Mouse (Mus musculus) macrophage (primary cell): ENCODE data around the gene Cdk13. TPM values are rescaled to one million over a fixed set of nuclear protein-coding genes. Genes with fewer than 3 reads are reported as not detected.

ENCODE experiments used
- H3K27ac ChIP-seq: fragments of 350-480 bp; formaldehyde crosslinking; 2 replicates; pipeline ENCODE4 v1.9.0; 2021
- H3K36me3 ChIP-seq: fragments of 350-480 bp; formaldehyde crosslinking; 2 replicates; pipeline ENCODE4 v1.9.0; 2021; ENCODE audit errors: inconsistent target
- H3K4me3 ChIP-seq: fragments of 350-480 bp; formaldehyde crosslinking; 2 replicates; pipeline ENCODE4 v1.9.0; 2021; ENCODE audit errors: inconsistent target
- H3K79me2 ChIP-seq: fragments of 350-480 bp; formaldehyde crosslinking; 2 replicates; pipeline ENCODE4 v1.9.0; 2021; ENCODE audit errors: inconsistent target
- WGBS: methylation state at CpG from one replicate; pipeline ENCODE4 v1.1.7; 2026; ENCODE audit warnings: inconsistent platforms; ENCODE audit not compliant: missing documents; 5-methylcytosine and 5-hydroxymethylcytosine counted together
- polyA plus RNA-seq: library from polyadenylated mRNA; stranded (reverse); fragments of 250-400 nt; gene quantifications from 3 replicates; pipeline ENCODE4 v1.2.4, GENCODE M21; 2018; ENCODE audit warnings: inconsistent platforms

Gene Cdk13
- polyA plus RNA-seq, 1 experiment from 2014 or later = 34.6 TPM

DNA sequence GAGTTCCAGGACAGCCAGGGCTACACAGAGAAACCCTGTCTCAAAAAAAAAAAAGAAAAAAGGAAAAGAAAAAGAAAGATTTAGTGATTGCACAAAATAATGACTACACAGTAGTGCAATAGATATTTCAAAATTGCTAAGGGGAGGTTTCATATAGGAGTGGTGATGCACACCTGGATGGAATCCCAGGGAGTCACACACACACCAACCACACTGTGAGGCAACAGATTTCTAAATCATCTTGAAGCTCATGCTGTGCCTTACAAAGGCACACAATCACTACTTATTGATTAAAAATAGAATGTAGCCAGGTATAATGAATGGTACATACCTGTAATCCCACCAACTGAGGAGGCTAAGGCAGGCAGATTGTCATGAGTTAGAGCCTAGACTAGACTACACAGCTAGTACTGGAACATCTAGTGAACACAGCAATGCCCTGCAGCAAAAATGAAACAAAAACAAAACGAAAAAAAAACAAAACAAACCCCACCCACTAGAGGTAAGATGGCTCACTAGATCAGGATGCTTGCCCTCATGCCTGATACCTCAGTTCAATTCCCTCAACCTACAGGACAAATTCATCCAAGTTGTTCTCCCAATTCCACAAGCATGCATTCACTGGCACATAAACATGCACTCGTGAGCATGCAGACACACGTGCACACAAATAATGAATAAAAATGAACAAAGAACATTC is 9.0 kb downstream of the Cdk13 start:
- H3K79me2 ChIP-seq = peaks cover 100% of the 10 kb centered on the region
- H3K4me3 ChIP-seq = no peak overlapping the region
- no peaks in the 10 kb centered on the region for H3K36me3 ChIP-seq
- H3K27ac ChIP-seq = no peak overlapping the region
- 80% methylated on average over 3 of the region's 3 CpGs for WGBS

DNA sequence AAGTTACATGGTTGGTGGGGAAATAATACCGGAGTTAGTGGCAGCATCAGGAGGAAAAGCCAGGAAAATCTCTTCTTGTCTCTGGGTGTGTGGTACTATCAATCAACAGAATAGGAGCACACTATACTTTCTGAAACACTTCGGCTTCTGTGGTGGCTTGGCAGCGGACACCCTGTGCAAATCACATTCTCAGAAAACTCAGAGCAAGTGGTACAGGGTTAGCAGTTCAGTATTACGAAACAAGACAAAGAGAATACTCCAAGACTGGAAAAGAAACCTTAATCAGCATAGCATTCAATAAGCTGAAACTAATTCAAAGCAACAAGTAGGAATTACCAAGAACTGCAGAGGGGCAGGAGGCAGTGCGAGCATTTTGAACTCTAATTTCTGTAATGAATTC is 21.3 kb downstream of the Cdk13 start:
- Histone ChIP-seq H3K79me2 (peaks cover 100% of the 10 kb centered on the region), H3K36me3 (no peaks in the 10 kb centered on the region)
- WGBS = 99% methylated on average over 5 of the region's 5 CpGs

DNA sequence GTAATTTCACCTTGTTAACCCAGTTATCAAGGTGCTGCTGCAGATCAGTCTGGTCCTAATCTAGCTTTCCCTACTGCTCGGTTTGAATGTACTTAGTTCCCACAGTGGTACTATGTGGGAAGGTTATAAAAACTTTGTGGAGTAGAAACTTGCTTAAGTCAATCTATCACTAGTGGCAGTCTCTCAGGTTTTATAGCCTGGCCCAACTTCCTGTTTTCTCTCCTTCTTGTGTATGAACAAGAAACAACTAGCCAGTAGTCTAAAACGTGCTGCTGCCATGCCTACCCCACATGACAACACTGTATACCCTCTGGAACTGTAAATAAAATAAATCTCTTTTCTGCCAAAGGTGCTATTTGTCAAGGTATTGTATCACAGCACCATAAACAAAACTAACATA is 25.0 kb downstream of the Cdk13 start:
- H3K27ac ChIP-seq = no peak overlapping the region
- no peaks in the 10 kb centered on the region for H3K36me3 ChIP-seq
- H3K4me3 ChIP-seq = no peak overlapping the region
- WGBS = 34% methylated on average over 2 of the region's 2 CpGs
- H3K79me2 ChIP-seq = peaks cover 100% of the 10 kb centered on the region

More for the DNA sequence above, 21.3 kb downstream of the Cdk13 start:
- Histone ChIP-seq H3K4me3 (no peak overlapping the region), H3K27ac (no peak overlapping the region)

DNA sequence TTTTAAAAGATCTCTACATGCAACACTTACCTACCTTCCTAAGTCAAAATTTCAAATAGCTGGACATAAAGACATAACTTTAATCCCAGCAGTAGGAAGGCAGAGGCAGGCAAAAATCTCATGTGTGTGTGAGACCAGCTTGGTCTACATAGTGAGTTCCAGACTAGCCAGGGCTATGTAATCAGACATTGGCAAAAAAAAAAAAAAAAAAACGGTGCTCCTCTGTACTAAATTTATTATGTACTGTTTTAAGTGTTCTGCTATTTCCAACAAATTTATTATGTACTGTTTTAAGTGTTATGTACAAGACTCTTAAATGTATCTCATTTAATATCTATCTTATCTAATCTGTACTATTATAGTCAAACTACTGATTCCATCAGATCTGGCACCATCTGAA is 28.6 kb downstream of the Cdk13 start:
- H3K27ac ChIP-seq = no peak overlapping the region
- peaks cover 100% of the 10 kb centered on the region for H3K79me2 ChIP-seq
- H3K4me3 ChIP-seq = no peak overlapping the region
- peaks cover 6% of the 10 kb centered on the region; the same call in 1 of the 2 replicates for H3K36me3 ChIP-seq
- no CpG with 5 or more reads among the region's 1 CpGs for whole genome bisulfite sequencing

DNA sequence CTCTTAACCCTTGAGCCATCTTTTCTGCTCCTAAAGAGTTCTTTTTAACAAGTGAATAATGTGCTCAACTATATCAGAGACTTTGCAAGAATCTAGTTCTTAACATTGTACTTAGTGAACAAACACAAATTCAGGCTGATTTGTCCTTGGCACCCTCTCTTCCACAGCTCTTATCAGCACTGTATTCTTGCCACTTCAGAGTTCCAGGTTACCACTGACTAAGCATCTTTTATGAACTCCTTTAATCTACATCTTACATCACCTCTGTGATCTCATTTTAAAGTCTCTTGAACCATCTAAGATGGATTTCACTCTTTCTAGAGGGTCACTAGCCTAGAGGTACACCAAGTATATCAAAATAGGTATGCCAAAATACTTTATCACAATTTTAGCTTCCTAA is 29.5 kb downstream of the Cdk13 start:
- H3K36me3 ChIP-seq = peaks cover 6% of the 10 kb centered on the region; the same call in 1 of the 2 replicates
- H3K79me2 ChIP-seq = peaks cover 100% of the 10 kb centered on the region
- no peak overlapping the region for H3K4me3 ChIP-seq
- no peak overlapping the region for H3K27ac ChIP-seq

DNA sequence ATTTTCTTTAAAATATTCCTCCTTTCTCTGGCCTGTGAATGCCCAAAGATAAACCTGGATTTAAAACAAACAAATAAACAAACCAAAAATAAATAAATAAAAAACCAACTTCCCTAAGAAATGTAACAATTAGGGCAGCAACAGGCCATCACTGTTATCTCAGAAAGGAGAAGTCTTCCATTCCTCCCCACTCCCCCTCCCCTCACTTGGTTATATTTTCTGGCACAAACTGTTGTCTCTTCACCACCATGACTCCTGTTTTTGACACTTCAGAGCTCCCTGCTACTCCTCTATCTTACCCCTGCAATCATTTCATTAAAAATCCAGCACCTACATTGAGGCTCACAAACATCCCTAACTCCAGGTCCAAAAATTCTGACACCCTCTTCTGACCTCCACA is 31.8 kb downstream of the Cdk13 start:
- Histone ChIP-seq H3K36me3 (peaks cover 6% of the 10 kb centered on the region; the same call in 1 of the 2 replicates), H3K27ac (no peak overlapping the region), H3K79me2 (peaks cover 100% of the 10 kb centered on the region), H3K4me3 (no peak overlapping the region)

DNA sequence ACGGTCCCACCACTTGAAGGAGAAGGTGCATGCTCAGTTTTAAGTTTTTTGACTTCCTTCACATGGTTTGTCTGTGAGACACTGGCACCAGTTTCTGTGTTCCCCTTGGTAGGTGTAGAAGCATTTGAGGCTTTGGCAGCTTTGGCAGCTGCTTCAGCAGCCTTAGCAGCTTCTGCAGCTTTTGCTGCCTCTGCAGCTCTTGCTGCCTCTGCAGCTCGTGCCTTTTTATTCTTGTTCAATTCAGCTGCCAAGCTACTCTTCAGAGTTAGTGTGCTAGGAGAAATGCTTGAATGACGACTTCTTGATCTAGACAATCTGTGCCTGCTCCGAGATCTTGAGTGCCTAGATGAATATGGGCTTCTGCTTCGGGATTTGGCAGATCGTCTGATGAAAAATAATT is 32.3 kb downstream of the Cdk13 start:
- Histone ChIP-seq H3K36me3 (peaks cover 6% of the 10 kb centered on the region; the same call in 1 of the 2 replicates), H3K27ac (no peak overlapping the region), H3K79me2 (peaks cover 100% of the 10 kb centered on the region), H3K4me3 (no peak overlapping the region)
- WGBS = 90% methylated on average over 6 of the region's 6 CpGs

DNA sequence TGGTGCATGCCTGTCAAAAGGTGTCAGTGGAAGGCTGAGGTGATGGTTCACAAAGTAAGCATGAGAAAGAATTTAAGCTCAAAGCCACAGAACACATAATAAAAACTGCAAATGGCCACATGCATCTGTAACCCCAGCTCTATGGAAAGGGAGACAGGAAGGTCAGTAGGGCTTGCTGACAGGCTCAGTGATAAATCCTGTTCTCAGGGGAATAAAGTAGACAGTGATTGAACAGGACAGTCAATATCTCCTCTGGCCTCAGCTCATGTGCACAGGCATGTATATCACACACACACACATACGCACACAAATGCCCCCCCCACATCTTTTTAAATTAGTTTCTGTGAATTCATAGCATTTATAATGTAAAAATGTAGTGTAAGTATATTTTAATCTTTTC is 42.5 kb downstream of the Cdk13 start:
- H3K79me2 ChIP-seq = peaks cover 34% of the 10 kb centered on the region

DNA sequence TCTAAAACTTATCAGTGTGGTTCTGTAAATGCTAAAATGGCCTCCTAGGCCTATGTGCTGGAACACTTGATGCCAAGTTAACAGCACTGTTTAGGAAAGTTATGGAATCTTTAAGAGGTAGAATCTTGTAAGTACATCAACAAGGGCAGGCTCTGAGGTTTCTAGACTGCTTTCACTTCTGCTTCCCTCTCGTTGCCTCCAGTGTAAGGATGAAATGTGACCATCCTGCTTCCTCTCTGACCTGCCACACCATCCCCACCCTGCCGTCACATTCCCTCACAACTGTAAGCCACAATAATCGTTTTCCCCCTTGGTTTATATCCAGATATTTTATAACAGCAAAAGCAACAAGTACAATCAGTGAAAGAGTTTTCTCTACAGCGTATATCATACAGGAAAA is 49.9 kb downstream of the Cdk13 start:
- Histone ChIP-seq H3K4me3 (no peak overlapping the region), H3K36me3 (peaks cover 9% of the 10 kb centered on the region; the same call in 1 of the 2 replicates), H3K79me2 (peaks cover 5% of the 10 kb centered on the region; the same call in 1 of the 2 replicates), H3K27ac (no peak overlapping the region)
- WGBS = 28% methylated on average over 4 of the region's 4 CpGs

More for the DNA sequence above, 42.5 kb downstream of the Cdk13 start:
- Histone ChIP-seq H3K27ac (no peak overlapping the region), H3K36me3 (no peaks in the 10 kb centered on the region; the same call in 1 of the 2 replicates), H3K4me3 (no peak overlapping the region)
- WGBS = 92% methylated on average over 1 of the region's 1 CpGs

DNA sequence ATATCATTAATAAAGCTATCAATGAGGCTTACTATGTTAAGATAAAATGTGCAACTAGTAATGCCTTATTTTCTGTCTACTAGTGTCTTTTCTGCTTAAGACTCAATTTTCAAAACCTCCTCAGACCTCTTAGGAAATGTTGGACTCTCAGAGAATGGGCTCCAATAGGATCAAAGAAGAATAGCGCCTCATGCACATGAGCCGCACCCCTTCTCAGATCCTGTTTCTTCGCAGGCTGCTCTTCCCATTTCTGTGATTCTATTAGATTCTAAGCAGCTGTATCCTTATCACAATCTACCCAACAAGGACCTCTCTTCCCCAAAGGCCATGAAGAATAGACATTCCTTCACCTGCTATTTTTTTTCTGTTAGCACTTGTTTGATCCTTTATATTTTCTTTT is 76.1 kb downstream of the Cdk13 start:
- H3K79me2 ChIP-seq = no peaks in the 10 kb centered on the region
- WGBS = 65% methylated on average over 3 of the region's 3 CpGs
- H3K36me3 ChIP-seq = peaks cover 10% of the 10 kb centered on the region
- H3K4me3 ChIP-seq = no peak overlapping the region
- H3K27ac ChIP-seq = no peak overlapping the region

DNA sequence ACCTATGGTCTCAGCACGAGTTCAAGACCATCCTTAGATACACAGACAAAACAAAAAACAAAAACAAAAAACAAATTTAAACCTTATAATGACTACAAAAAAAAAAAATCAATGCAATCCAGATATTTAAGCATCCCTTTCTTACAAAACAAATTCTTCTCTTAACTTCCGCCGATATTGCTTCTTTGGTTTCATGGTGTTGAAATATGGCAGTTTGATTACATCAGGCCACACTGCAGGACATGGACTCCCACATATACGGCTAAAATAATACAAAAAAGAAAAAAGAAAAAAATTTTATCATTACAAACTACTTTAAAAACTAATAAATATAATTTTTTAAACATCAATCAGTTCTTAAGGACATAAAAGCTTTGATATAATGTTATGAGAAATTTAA is 77.0 kb downstream of the Cdk13 start:
- Histone ChIP-seq H3K79me2 (no peaks in the 10 kb centered on the region), H3K36me3 (peaks cover 10% of the 10 kb centered on the region), H3K4me3 (no peak overlapping the region), H3K27ac (no peak overlapping the region)
- 66% methylated on average over 2 of the region's 4 CpGs for WGBS

DNA sequence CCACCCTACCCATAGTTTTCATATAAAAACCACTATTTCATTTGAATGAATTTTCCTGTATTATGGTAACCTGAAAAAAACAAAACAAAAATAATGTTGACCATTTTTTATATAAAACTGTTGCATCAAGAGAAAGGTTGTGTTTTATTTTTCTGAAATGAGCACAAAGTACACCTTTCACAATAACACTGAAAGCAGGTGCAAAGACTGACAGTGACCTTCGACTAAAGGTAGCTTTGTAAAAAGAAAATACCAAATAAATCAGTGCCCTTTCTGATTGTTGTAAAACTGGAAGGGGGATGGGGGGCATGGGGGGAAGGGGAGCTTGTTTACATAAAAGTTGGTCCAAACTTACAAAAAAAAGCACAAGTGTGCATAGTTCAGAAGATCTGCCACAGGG is 87.5 kb downstream of the Cdk13 start:
- Histone ChIP-seq H3K4me3 (no peak overlapping the region), H3K79me2 (no peaks in the 10 kb centered on the region; the same call in 1 of the 2 replicates), H3K36me3 (peaks cover 40% of the 10 kb centered on the region), H3K27ac (no peak overlapping the region)
- 86% methylated on average over 1 of the region's 1 CpGs for WGBS

DNA sequence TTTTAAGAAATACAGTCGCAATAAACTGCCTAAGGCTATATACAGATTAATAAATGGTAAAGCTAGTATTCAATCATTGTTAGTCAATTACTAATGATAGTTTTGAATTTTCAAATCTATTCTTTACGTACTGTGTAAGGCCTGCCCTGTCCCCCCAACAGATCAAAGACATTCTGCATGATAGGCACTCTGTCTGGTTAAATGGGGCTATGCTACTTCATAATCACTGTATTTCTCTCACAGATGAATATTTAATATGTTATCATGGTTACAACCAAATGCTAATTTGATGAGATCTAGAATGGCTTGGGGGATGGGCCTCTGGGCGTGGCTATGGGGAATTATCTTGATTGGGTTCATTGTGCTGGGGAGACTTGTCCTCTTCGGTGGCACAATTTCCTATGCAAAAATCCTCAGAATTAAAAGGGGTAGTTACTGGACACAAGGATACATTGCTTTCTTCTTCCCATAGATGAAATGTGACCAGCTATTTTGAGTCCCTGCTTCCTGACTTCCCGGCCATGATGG is 96.0 kb downstream of the Cdk13 start:
- Histone ChIP-seq H3K36me3 (no peaks in the 10 kb centered on the region), H3K27ac (no peak overlapping the region), H3K4me3 (no peak overlapping the region), H3K79me2 (peaks cover 56% of the 10 kb centered on the region)
- 93% methylated on average over 5 of the region's 5 CpGs for WGBS

DNA sequence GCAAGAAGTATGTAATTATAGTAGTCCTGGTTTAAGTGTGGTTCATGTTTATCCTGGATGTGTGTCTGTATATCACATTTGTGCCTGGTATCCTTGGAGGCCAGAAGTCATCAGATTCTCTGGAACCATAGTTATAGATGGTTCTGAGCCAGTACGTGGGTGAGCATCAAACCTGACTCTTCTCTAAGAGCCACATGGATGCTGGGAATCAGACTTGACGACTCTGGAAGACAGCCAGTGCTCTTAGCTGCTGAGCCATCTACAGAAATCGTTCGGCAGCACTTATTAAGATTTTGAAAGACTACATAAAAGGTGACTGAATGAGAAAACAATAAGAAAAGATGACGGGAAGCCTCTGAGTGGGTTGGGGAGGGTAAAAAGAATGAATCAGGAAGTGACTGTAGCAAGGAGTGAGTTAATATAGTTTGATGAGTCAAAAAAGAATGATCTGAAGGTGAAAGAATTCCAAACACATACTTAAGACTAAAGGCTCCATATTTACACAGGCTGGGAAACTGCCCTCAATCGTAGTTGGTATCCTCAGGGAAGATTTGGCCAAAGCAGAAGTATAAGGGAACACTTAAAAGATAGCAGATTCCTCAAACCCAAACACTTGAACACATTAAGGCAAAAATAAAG is 99.6 kb downstream of the Cdk13 start:
- 98% methylated on average over 6 of the region's 6 CpGs for WGBS
- no peak overlapping the region for H3K27ac ChIP-seq

DNA sequence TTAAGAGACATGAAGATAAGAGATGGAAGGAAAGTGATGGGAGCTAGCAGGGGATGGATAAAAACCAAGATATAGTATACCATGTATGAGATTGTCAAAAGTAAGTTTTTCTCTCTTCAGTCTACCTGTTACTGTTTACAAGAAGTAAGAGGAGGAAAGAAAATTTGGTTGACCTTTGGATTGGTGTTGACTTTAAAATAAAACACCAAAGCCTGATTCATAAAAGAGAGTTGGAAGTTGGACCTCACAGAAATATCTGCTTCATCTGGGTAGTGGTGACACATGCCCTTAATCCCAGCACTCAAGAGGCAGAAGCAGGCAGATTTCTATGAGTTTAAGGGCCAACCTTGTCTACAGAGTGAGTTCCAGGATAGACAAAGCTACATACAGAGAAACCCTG is 102.6 kb downstream of the Cdk13 start:
- Histone ChIP-seq H3K27ac (no peak overlapping the region), H3K36me3 (no peaks in the 10 kb centered on the region), H3K4me3 (no peak overlapping the region), H3K79me2 (peaks cover 95% of the 10 kb centered on the region)

More for the DNA sequence above, 99.6 kb downstream of the Cdk13 start:
- Histone ChIP-seq H3K79me2 (peaks cover 90% of the 10 kb centered on the region), H3K36me3 (no peaks in the 10 kb centered on the region), H3K4me3 (no peak overlapping the region)
